Mouse (Mus musculus) cerebellum, postnatal 36 days (tissue): Measurements from ENCODE around the gene Cryge.
A peak's percentile ranks its signal among the peaks of the same experiment; 100 is the strongest.
"Not testable (repeated sequence)": the region's sequence is repeated elsewhere in the genome, so short reads cannot be mapped to it uniquely, and the experiment has no call there.

ENCODE experiments used
- DNase-seq, 2 experiments: peaks; one replicate each; pipeline ENCODE4 v3.0.0; 2021 to 2022; ENCODE audit warnings: mixed read lengths in 2 of 2

Gene Cryge

DNA sequence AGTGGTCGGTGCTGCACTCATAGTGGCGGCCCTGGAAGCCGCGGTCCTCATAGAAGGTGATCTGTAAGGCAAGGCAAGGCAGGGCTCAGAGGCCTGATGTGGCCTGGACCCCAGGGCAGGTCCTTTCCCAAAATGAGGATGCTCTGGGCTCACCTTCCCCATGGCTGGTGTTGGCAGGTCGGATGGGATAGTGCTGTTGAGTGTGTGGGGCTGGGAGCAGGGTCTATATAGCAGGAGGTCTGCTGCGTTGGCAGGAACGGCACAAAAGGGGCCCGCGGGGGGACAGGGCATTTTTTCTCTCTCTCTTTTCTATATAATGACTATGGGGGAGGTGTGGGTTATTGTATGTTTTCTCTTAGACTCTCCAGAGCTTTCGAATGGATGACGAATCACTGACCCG, at the start of gene Cryge:
Gene Cryge (minus strand): TSS at position 198 of the 400 bp plus-strand sequence.
- not testable (repeated sequence) for DNase-seq

DNA sequence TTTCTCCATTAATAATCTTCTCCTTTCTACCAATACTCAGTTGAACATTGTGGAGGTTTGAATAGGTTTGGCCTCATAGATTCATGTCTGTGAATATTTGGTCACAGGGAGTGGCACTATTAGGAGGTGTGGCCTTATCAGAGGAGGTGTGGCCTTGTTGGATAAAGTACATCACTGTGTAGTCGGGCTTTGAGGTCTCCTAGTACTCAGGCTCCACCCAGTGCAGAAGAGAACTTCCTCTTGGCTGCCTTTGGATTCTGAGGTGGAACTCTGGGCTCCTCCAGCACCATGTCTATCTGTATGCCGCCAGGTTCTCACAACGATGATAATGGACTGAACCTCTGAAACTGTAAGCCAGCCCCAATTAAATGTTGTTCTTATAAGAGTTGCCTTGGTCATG, 46.0 kb upstream of the Cryge start:
- DNase-seq = no peak

GRCm38 (mm10) chr1:65091566-65091965, 40.6 kb upstream of the Cryge start:
- DNase-seq = no peak

DNA sequence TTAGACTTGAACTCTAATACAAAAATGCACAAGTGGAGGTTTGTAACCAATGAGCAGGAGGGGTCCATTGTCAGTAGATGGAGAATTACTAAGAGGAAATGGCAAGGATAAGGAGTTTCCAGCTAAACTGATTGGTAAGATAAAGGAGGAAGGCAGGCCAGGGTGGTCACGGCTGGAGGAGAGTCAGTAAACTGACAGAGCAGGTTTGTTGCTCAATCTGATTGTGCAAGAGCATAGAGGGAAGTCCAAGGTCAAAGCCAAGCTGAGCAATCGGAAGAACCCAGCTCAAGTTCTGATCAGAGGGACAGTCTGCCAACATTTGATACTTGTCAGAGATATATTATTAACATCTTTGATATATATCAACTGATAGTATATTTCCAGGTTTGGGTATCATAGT, 39.4 kb upstream of the Cryge start:
- no peak for DNase-seq

DNA sequence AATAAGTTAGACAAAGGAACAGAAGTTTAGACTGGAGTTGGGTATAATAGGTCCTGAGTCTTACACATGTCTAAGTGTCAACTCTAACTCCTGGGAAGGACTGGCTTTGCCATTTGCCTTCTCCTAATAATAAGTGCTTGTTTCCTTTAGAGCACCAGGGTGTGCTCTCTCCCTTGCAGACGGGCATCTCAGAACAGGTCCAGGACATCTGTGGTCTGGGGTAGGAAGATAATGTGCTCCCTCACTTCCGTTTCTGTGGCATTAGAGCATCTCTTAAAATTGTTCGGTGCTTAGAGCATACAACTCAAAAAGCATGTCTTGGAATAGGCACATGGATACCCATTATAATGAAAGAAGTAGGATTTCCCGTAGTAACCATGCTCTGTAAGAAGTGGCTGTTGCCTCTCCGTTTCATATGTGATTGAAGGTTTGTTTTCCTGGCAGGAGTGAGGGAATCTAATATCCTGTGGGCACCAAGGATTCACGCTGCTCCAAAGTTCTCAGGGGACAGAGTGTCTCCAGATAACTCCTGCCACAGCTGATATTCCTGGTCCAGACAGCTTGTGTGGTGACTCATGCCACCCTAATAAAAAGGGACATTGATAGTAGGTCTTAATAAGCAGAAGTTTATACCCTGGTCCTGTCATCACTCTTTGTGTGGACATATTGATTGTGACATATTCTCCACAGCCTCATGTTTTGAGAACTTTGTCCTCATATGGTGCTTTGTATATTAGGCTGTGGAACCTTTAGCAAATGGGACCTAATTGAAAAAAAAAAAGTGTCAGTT, 37.8 kb upstream of the Cryge start:
- DNase-seq = no peak

- DNase-seq = no peak
These were observed 31.2 kb upstream of the Cryge start, which contains the start of gene Crygb for GRCm38 (mm10) chr1:65082188-65082587. Gene Crygb (minus strand): TSS chr1:65082288.

- no peak for DNase-seq
These were observed 24.7 kb upstream of the Cryge start for GRCm38 (mm10) chr1:65075607-65076006.

DNA sequence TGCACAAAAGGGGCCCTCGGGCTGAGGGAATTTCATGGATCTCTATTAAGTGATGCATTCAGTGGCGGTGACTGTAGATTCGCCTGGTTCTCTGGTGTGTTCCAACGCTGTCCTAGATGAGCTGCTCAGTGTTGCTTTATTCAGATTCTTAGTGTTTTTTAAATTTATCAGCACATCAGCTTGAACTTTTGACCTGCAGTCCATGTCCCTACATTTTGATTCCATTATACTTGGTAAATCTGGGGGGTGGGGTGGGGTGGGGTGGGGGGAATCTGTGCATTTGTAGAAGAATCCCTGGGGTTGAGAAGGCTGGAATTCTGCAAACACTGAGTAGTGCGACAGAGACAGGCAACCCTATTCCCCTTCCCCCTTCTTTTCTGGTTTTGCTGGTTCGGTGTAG, 22.6 kb upstream of the Cryge start, which contains the start of gene Crygc:
Gene Crygc (minus strand): TSS at position 101 of the 400 bp plus-strand sequence.
- DNase-seq = no peak

- DNase-seq = no peak
These were observed 16.9 kb upstream of the Cryge start for GRCm38 (mm10) chr1:65067842-65068241.

DNA sequence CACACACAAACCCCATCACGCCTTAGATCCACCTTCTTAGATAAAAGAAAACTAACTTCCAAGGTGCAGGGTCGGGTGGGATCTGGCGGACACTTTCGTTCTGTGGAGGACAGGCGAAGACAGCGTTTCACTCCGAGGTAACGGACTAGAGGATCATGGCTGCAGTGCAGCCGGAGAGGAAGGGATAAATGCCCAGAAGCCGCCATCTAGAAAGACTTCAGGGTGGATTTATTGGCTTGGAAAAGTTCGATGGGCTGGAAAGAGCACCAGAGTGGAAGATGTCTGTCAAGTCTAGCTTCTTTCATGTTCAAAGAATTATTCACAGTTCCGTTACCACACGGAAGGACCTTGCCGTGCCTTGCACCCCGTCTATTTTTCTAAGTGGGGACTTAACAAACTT, 13.3 kb upstream of the Cryge start:
- DNase-seq = no peak

DNA sequence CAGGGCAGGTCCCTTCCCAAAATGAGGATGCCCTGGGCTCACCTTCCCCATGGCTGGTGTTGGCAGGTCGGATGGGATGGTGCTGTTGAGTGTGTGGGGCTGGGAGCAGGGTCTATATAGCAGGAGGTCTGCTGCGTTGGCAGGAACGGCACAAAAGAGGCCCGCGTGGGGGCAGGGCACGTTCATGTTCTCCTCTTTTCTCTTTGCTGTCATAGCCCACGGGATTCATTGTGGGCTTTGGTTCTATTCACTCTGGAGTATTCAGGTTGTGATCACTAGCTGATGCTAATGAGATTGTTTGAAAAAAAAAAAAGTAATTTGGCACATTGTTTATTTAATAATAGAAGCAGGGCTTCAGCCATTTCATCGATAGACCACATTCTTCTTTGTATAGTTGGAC, 12.4 kb upstream of the Cryge start, which contains the start of gene Crygd:
Gene Crygd (minus strand): TSS at position 101 of the 400 bp plus-strand sequence.
- DNase-seq = no peak

DNA sequence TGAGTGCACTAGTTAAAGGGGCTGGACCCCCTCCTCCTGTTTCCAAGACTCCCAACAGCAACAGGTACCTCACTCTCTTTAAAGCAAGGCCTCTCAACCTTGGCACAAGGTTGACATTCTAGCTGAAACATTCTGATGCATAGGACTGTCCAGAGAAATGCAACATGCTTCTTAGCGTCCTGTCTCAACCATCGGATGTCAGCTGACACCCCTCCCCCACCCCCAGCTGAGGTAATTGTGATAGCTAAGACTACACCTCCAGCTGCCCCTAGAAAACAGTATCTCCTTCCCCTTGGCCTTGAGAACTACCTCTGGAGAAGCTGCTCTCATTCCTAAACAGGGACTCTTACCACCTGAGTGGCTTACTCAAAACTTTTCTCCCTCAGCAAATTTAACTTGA, 1.2 kb upstream of the Cryge start:
- DNase-seq = no peak

- DNase-seq = no peak
These were observed 747 bp upstream of the Cryge start for GRCm38 (mm10) chr1:65051696-65052095.

GRCm38 (mm10) chr1:65048781-65049180, 2.2 kb downstream of the Cryge start:
- DNase-seq = peak; percentile 10 to 23

DNA sequence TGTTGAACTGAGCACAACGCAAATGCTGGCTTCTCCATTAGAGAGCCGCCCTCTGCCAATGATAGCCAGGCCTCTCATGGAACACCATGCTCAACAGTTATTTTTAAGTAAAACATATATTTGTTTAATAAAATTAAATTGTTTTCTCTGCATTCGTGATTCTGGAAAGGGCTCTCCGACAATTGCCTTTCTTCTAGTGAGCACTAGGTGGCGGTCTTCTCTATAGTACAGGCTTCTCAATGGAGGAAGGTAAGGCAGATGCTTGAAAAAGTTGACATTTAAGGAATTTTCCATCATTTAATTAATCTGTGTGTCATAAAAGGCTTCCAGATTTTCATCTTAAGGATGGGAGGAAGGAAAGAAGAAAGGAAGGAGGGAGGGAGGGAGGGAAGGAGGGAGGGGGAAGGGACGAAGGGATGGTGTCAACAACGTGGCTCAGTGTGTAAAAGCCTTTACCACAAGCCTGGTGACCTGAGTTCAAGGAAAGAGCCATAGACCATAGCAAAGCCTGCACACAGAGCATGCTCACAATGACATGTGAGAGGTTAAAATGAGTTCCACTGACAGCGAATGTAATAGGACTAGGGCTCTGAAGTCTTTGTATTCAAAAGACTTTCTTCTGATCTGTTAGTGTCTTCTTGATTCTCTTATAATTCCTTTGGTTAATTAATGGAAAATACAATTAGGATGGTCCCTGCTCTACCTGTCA, 4.4 kb downstream of the Cryge start:
- peak; percentile 4 to 8 for DNase-seq

GRCm38 (mm10) chr1:65043433-65043832, 7.5 kb downstream of the Cryge start:
- no peak for DNase-seq

DNA sequence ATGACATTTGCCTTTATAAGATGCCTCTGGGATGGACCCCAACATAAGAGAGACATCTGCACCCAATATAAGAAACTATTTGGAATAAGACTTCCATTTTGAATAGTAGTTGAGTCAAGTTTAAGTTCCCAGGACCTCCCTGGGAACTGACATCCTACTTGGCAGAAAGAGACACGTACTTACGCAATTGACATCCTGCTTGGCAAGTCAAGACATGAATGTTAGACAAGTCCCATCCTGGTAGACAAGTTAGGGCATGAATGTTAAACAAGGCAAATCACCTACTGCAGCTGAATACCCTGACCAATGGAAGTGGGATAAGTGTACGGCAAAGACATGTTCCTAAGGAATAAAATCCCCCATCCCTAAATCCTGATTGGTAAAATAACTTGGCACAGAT, 9.1 kb downstream of the Cryge start:
- no peak for DNase-seq

DNA sequence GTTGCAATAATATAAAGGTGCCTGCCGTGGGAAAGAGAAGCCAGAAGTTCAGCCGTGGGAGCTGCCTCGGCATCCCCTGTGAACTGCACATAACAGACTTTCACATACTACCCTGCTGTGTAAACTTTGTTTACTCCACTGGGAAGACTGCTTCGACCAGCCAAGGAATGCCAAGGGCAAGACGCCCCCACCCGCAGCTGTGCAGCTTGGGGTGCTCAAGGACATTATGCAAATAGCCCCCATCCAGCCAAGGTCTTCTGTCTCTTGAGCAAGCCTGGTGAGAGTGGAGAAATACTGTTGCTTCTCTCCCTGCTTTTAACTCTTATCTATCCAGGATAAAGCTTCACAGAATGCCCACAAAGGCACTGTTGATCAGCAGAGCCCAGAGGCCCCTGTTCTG, 10.1 kb downstream of the Cryge start:
- no peak for DNase-seq

GRCm38 (mm10) chr1:65039679-65040078, 11.3 kb downstream of the Cryge start:
- DNase-seq = no peak

- no peak for DNase-seq
These were observed 13.4 kb downstream of the Cryge start for GRCm38 (mm10) chr1:65037542-65037941.

DNA sequence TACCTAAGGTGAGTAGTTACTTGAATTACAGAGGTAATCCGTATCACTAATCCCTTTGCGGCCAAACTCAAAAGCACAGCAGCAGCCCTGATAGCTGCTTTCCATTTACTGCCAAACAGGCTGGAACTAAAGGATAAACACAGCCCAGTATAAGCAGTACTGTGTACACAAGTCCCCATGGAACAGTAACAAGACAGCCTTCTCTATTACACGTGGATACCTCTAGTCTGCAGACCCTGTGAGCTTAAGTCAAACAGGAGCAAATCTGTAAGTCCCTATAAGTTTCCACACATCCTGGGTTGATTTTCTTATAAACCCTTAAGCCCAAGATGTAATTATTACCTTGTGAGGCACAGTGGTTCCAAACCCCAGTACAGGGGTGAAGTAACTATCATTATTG, 15.4 kb downstream of the Cryge start:
- DNase-seq = no peak

DNA sequence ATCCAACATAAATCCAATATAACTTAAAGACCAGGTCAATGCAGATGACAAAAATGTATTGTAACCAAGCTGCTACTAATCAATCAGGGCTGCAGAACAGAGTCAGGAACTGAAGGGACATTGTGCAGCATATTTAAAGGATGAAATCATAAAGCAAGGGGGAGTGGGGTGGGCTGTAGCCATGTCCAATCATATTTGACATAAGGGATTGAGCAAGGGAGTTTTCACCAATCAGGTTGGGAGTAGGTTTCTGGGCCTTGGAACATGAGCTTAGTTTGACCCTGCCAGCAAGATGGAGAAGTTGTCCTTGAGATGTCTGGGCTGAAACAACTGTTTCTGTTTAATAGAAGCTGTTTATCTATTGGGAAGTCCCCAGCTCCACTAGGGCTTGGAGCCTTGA, 18.3 kb downstream of the Cryge start, which contains the start of gene Akr1cl:
Gene Akr1cl (minus strand): TSS at position 119 of the 400 bp plus-strand sequence.
- no peak for DNase-seq

GRCm38 (mm10) chr1:65028206-65028605, 22.7 kb downstream of the Cryge start:
- DNase-seq = no peak

- no peak for DNase-seq
These were observed 38.2 kb downstream of the Cryge start for GRCm38 (mm10) chr1:65012726-65013125.
